Mouse (Mus musculus) lung, adult 18-20 months (tissue): ENCODE measurements around the gene Hist1h3f.

Source experiments
- DNase-seq, 2 experiments: peaks; one replicate each; pipeline ENCODE4 v3.0.0; 2022; ENCODE audit warnings: mixed read lengths in 2 of 2

Hist1h3f gene

GRCm38 (mm10) chr13:23518885-23519284, 25.0 kb upstream of the Hist1h3f start:
- peak; percentile 73 to 77 for DNase-seq

DNA sequence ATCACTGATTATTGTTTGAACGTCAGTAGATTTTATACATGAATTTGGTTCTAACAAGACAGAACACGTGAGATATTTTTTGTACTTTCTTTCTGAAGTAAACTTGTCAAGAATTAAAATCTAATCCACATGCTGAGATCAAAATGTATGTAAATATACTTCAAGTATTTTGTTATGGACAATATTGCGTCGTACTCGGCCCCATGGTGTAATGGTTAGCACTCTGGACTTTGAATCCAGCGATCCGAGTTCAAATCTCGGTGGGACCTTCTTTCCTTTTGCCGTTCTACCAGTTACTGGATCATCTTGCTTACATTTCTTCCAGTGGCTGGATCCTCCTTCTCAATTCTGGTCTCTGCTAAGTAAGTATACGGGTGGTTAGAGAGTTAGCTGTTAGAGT, 24.4 kb upstream of the Hist1h3f start:
- peak; percentile 78 to 82 for DNase-seq

DNA sequence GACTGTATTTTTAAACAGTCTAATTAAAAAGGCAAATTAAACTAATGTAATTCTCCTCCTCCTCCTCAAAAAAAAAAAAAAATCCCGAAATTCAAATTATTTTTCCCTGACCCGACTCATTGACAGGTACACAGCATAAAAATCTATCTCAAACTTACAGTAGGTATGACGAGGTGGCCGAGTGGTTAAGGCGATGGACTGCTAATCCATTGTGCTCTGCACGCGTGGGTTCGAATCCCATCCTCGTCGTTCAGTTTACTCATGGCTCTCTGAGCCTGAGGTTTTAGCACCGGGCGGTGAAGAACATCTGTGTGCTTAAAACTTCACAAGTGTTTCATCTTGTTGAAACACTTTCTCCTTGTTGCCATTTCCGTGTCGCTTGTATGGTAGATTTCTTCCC, 22.1 kb upstream of the Hist1h3f start:
- peak; percentile 79 to 81 for DNase-seq

DNA sequence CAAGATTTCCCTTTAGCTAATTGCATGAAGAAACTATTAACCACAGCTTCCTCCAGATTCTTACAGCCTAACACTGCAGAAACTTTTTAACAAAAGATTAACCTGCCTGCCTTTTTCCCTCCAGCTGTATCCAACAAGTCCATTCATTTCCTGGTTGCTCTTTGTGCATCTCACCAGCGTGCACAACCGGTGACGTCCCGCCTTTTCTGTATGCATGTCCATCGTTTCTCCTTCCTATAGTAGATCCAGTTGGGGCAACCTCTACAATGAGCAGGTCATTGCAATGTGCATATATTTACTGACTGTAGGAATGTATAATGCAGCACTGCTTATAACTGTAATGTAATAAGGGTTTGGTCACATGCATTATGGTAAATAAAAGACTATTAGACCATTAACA, 19.9 kb upstream of the Hist1h3f start:
- no peak for DNase-seq

DNA sequence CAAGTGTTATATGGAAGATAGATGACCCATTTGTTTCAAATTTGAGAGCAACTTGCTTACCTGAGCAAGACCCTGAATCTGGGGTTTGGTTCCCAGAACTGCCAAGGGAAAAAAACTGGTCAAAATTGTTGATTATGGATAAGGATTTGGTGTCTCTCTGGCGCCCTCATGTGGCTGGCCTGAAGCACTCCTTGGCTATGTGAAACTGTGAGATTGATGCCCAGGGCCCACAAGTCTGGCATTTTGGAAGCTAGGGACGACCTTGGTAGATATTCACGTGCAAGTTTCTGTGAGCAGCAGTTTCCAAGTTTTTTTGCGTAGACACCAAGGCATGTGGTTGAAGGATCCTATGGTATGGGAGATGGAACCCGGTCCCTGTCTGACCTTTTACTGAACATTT, 19.2 kb upstream of the Hist1h3f start:
- DNase-seq: peak; percentile 52 to 69

DNA sequence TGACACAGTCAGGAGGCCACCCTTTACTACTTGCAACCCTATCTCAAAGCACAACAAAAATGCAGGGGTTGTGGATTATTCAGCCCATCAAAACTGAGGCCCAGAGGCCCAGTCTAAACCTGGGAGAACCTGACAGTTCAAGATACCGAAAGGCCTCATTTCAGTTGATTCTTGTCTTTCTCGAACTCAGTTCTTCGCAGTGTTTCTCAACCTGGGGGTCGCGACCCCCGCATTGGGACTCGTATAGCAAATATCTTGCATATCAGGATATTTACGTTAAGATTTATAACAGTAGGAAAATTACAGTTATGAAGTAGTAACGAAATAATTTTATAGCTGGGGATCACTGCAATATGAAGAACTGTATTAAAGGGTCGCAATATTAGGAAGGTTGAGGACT, 18.0 kb upstream of the Hist1h3f start:
- DNase-seq: no peak

DNA sequence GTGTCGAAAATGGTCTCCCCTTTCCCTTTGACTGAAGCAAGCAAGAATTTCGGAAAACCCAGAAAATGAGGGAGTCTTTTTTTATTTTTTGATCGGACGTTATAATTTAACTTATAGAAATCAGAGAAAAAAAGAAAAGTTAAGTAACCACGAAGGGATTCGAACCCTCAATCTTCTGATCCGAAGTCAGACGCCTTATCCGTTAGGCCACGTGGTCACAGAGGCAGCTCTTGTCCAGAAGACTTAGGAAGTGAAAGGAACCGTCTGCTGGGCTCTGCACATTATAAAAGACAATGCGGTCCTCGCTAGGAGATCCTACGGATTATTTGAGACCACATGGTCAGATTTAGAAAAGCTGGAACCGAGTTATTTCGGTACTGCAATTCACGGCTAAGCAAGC, 17.5 kb upstream of the Hist1h3f start:
- DNase-seq: peak; percentile 88 to 91

GRCm38 (mm10) chr13:23529005-23529404, 14.8 kb upstream of the Hist1h3f start:
- no peak for DNase-seq

GRCm38 (mm10) chr13:23529480-23530165, 14.2 kb upstream of the Hist1h3f start:
- no peak for DNase-seq

- peak; percentile 58 to 63 for DNase-seq
Observed at GRCm38 (mm10) chr13:23530181-23530900, 13.5 kb upstream of the Hist1h3f start.

DNA sequence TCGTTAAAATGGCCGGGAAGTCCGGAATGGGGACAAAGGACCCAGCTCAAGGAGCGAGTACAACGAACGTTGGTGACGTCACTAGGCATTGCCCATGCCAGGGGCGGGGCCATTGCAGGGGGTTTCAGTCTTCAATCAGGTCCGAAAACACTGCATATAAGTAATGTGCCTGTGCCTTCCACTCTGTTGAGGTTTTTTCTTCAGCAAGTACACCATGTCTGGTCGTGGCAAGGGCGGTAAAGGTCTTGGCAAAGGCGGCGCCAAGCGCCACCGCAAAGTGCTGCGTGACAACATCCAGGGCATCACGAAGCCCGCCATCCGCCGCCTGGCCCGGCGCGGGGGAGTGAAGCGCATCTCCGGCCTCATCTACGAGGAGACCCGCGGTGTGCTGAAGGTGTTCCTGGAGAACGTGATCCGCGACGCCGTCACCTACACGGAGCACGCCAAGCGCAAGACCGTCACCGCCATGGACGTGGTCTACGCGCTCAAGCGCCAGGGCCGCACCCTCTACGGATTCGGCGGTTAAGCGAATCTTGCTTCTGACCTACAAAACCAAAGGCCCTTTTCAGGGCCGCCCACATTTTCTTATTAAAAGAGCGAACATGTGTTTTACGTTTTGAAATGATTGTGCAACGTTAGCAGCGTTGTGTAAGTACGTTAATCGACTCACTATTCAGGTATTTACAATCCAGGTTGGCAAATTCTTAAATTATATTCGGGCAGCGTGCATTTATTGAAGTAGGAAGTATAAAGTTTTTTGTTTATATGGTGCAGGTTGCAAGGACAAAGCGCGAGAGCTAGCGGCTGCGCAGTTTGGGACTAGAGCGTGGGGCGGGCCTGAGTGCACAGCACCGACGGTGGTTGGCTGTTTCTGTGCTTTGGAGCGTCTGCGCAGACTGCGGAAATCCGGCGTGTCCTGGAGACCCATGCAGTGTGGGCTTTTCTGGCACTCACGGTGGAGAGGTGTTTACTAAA, 12.7 kb upstream of the Hist1h3f start, which contains the start of gene Hist1h4h:
Hist1h4h (plus strand) TSS at position 150 of the 975 bp plus-strand sequence.
- DNase-seq: peak; percentile 97 to 98

- DNase-seq: no peak
Observed at GRCm38 (mm10) chr13:23532262-23533075, 11.4 kb upstream of the Hist1h3f start.

DNA sequence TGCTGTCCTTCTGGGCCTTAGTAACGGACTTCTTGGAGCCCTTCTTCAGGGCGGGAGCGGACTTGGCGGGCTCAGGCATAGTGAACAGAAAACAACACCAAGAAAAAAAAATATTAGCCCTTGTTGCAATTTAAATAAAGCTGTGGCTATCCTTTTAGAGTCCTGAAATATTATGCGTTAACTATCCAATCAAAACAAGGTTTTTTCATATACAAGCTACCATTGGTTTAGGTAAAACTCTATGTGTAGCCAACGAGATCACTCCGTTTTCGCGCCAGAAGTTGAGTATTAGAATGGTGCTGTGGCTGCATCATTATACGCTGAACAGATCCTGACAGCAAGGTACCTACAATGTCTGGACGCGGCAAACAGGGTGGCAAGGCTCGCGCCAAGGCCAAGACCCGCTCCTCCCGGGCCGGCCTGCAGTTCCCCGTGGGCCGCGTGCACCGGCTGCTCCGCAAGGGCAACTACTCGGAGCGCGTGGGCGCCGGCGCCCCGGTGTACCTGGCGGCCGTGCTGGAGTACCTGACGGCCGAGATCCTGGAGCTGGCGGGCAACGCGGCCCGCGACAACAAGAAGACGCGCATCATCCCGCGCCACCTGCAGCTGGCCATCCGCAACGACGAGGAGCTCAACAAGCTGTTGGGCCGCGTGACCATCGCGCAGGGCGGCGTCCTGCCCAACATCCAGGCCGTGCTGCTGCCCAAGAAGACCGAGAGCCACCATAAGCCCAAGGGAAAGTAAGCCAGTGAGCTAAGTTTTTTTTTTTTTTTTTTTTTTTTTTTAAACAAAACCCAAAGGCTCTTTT, 10.1 kb upstream of the Hist1h3f start, which contains the start of gene Hist1h2af:
Hist1h2af (plus strand) TSS at position 347 of the 808 bp plus-strand sequence.
- peak; percentile 30 to 46 for DNase-seq

- peak in 1 of 2 experiments; percentile 17 for DNase-seq
Observed at GRCm38 (mm10) chr13:23534368-23535131, 9.3 kb upstream of the Hist1h3f start.

- peak; percentile 82 to 88 for DNase-seq
Observed at GRCm38 (mm10) chr13:23535137-23536075, 8.4 kb upstream of the Hist1h3f start, which contains the start of gene Hist1h3g. Gene Hist1h3g, plus strand, starts transcription at chr13:23535422.

DNA sequence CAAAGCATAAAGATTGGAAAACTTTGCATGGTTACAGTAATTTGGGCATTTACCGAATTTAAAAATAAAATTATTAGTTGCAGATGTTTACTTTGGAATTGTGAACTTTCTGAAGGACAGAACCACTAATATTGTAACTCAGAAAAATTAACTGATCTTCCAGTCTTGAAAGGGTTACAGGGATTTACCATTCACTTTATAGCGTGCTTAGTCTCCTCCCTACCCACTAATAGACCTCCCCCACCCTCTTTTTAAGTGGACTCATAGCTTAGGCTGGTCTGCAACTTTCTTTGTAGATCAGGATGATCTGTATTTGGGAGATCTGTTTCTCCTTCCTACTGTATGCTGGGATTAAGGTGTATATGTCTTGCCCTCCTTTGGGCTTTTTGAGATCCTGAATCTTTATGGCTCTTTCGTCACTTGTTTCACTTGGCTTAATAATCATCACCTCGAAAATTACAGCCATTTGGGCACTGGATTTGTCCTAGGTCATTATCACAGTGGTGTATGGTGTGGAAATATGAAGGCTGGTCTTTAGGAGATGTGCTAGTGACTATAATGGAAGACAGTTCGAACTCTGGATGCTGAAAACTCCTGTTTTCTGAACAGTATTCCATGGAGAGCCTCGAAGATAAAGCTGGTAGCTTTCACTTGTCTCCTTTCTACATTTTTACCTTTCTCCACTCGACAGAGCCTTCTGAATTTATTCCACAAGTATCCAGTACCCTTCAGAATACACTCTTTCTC, 7.6 kb upstream of the Hist1h3f start:
- no peak for DNase-seq

DNA sequence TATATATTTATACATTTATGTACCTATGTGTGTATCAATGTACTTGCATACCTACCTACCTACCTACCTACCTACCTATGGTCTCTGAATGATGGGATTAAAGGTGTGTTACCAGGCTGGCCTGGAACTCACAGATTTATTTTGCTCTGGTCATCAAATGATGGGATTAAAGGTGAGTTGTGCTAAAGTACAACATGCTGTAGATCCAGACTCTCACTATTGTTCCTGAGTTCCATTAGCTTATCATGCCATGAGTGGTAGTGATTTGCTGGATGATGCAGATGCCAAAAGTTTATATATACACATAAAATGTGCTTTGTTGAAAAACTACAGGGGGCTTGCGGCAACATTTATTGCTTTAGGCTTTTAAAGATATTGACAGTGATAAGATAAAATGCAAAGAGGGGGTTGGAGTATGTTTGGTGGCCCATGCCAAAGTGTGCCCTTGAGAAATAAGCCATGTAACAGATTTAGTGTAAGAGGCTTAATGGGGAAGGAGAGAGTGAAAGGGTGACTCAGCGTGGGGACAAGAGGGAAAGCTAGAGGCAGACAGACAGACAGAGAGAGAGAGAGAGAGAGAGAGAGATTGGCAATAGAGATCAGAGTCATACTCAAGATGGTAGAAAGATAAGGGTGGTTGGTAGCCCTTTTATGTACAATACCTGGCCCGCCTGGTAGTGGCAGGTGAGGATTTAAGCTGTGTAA, 6.7 kb upstream of the Hist1h3f start:
- DNase-seq: no peak

DNA sequence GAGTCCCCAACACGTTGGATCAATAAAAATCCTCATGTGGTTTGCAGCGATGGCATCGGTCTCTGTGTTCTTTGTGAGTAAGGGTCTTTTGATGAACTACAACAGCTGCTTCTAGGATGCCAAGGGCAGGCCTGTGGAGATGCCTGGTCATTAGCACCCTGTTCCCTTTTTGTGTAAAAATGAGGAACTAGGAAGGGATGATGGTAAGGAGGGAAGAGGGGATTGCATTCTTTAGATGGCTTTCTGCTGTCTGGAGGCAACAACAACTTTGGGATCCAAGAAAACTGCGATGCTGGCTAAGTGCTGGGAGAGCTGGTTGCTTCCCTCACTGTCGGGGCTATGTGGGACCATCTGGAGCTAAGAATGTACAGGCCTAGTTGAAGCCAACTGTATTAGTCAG, 5.6 kb upstream of the Hist1h3f start:
- DNase-seq: no peak
